Mouse (Mus musculus) embryonic facial prominence, embryonic 10.5 days (tissue): ENCODE results near the gene Hoxd12. TPM values are rescaled to one million over a fixed set of nuclear protein-coding genes. Genes with fewer than 3 reads are reported as not detected.

Experiments
- DNase-seq: peaks from one replicate; pipeline ENCODE4 v3.0.0-alpha.2; 2017; ENCODE audit warnings: low spot score
- H3K27ac ChIP-seq: fragments of 300-500 bp; sonication (generic); replicated peaks from 2 replicates; pipeline ENCODE4 v1.5.1; 2016; ENCODE audit warnings: mild to moderate bottlenecking
- H3K27me3 ChIP-seq: fragments of 300-500 bp; sonication (generic); replicated peaks from 2 replicates; pipeline ENCODE4 v1.6.1; 2016; ENCODE audit warnings: low read depth, mild to moderate bottlenecking; ENCODE audit not compliant: poor library complexity, severe bottlenecking
- H3K36me3 ChIP-seq: fragments of 300-500 bp; sonication (generic); replicated peaks from 2 replicates; pipeline ENCODE4 v1.6.1; 2016; ENCODE audit warnings: mild to moderate bottlenecking, moderate library complexity
- H3K4me1 ChIP-seq: fragments of 300-500 bp; sonication (generic); 2 replicates; pipeline ENCODE4 v1.6.1; 2016
- H3K4me3 ChIP-seq: fragments of 300-500 bp; sonication (generic); 2 replicates; pipeline ENCODE4 v1.5.1; 2016; ENCODE audit warnings: mild to moderate bottlenecking, moderate library complexity
- H3K9me3 ChIP-seq: fragments of 300-500 bp; sonication (generic); 2 replicates; pipeline ENCODE4 v1.6.1; 2016; ENCODE audit warnings: mild to moderate bottlenecking
- WGBS: fragments of 180-500 bp; shearing (Covaris S2); methylation state at CpG from one replicate; pipeline ENCODE4 v1.1.7; 2016; 5-methylcytosine and 5-hydroxymethylcytosine counted together
- polyA plus RNA-seq: library from polyadenylated mRNA; unstranded; fragments of >200 nt; fragmentation: Nextera tagmentation; extraction: Ambion mirVana; gene quantifications from 2 replicates; pipeline ENCODE4 v1.2.1, GENCODE M21; 2016

The Hoxd12 gene
- polyA plus RNA-seq, 1 experiment from 2014 or later, result not detected

- H3K9me3 ChIP-seq, result no peaks in the 10 kb centered on the region
- peaks cover 21% of the 10 kb centered on the region for H3K4me1 ChIP-seq
- DNase-seq, result peak; percentile 23
- H3K36me3 ChIP-seq, result no peaks in the 10 kb centered on the region
- no peak overlapping the region for H3K27ac ChIP-seq
- 4% methylated on average over 7 of the region's 7 CpGs for WGBS
- H3K4me3 ChIP-seq, result no peak overlapping the region
- H3K27me3 ChIP-seq, result peaks cover 100% of the 10 kb centered on the region
Observed at GRCm38 (mm10) chr2:74695813-74696430, 21.1 kb downstream of the Hoxd12 start.

GRCm38 (mm10) chr2:74696442-74697335 is 21.9 kb downstream of the Hoxd12 start:
- H3K4me3 ChIP-seq, result no peak overlapping the region
- 1% methylated on average over 34 of the region's 34 CpGs for WGBS
- H3K27me3 ChIP-seq, result peaks cover 100% of the 10 kb centered on the region
- DNase-seq, result peak; percentile 55
- H3K4me1 ChIP-seq, result peaks cover 16% of the 10 kb centered on the region
- no peaks in the 10 kb centered on the region for H3K36me3 ChIP-seq
- H3K9me3 ChIP-seq, result no peaks in the 10 kb centered on the region
- H3K27ac ChIP-seq, result no peak overlapping the region

GRCm38 (mm10) chr2:74697567-74698121 is 22.8 kb downstream of the Hoxd12 start, which contains the start of gene Hoxd9:
TSS of gene Hoxd9 (plus strand) at chr2:74697727.
- under 1% methylated on average over 43 of the region's 43 CpGs for WGBS
- Histone ChIP-seq H3K4me1 (peaks cover 13% of the 10 kb centered on the region), H3K27me3 (peaks cover 100% of the 10 kb centered on the region), H3K9me3 (no peaks in the 10 kb centered on the region), H3K36me3 (no peaks in the 10 kb centered on the region), H3K4me3 (peak within 1 kb of the TSS; percentile 47), H3K27ac (no peak within 1 kb of the TSS)
- DNase-seq, result peak; percentile 80

- peaks cover 100% of the 10 kb centered on the region for H3K27me3 ChIP-seq
- 1% methylated on average over 86 of the region's 86 CpGs for WGBS
- no peak overlapping the region for H3K27ac ChIP-seq
- H3K4me1 ChIP-seq, result peaks cover 13% of the 10 kb centered on the region
- peak; percentile 72 for DNase-seq
- peak overlapping the region; percentile 47 for H3K4me3 ChIP-seq
- H3K36me3 ChIP-seq, result no peaks in the 10 kb centered on the region
- H3K9me3 ChIP-seq, result no peaks in the 10 kb centered on the region
Observed at GRCm38 (mm10) chr2:74698201-74699052, 23.6 kb downstream of the Hoxd12 start.

GRCm38 (mm10) chr2:74699053-74699430 is 24.2 kb downstream of the Hoxd12 start:
- no peaks in the 10 kb centered on the region for H3K36me3 ChIP-seq
- H3K4me3 ChIP-seq, result no peak overlapping the region
- under 1% methylated on average over 17 of the region's 17 CpGs for WGBS
- H3K9me3 ChIP-seq, result no peaks in the 10 kb centered on the region
- no peak overlapping the region for H3K27ac ChIP-seq
- H3K27me3 ChIP-seq, result peaks cover 100% of the 10 kb centered on the region
- peaks cover 13% of the 10 kb centered on the region for H3K4me1 ChIP-seq
- DNase-seq, result peak; percentile 56

GRCm38 (mm10) chr2:74699664-74700545 is 25.1 kb downstream of the Hoxd12 start:
- H3K4me1 ChIP-seq, result peaks cover 18% of the 10 kb centered on the region
- H3K27ac ChIP-seq, result no peak overlapping the region
- H3K36me3 ChIP-seq, result no peaks in the 10 kb centered on the region
- no peaks in the 10 kb centered on the region for H3K9me3 ChIP-seq
- no peak overlapping the region for H3K4me3 ChIP-seq
- peak; percentile 45 for DNase-seq
- H3K27me3 ChIP-seq, result peaks cover 100% of the 10 kb centered on the region
- WGBS, result 1% methylated on average over 23 of the region's 23 CpGs

GRCm38 (mm10) chr2:74700546-74701112 is 25.8 kb downstream of the Hoxd12 start:
- 1% methylated on average over 22 of the region's 22 CpGs for WGBS
- Histone ChIP-seq H3K27me3 (peaks cover 100% of the 10 kb centered on the region), H3K36me3 (no peaks in the 10 kb centered on the region), H3K27ac (no peak overlapping the region), H3K4me3 (no peak overlapping the region), H3K9me3 (no peaks in the 10 kb centered on the region), H3K4me1 (peaks cover 25% of the 10 kb centered on the region)
- DNase-seq, result peak; percentile 49

- DNase-seq, result peak; percentile 83
- no peaks in the 10 kb centered on the region for H3K9me3 ChIP-seq
- WGBS, result 11% methylated on average over 17 of the region's 17 CpGs
- no peaks in the 10 kb centered on the region for H3K36me3 ChIP-seq
- peaks cover 100% of the 10 kb centered on the region for H3K27me3 ChIP-seq
- H3K4me1 ChIP-seq, result peaks cover 26% of the 10 kb centered on the region
- no peak overlapping the region for H3K27ac ChIP-seq
- no peak overlapping the region for H3K4me3 ChIP-seq
Observed at GRCm38 (mm10) chr2:74701949-74702819, 27.4 kb downstream of the Hoxd12 start.

- Histone ChIP-seq H3K4me1 (peaks cover 21% of the 10 kb centered on the region), H3K27ac (no peak overlapping the region), H3K9me3 (no peaks in the 10 kb centered on the region), H3K27me3 (peaks cover 100% of the 10 kb centered on the region), H3K4me3 (no peak overlapping the region), H3K36me3 (no peaks in the 10 kb centered on the region)
- WGBS, result 11% methylated on average over 6 of the region's 6 CpGs
- DNase-seq, result peak; percentile 18
Observed at GRCm38 (mm10) chr2:74702820-74703219, 28.0 kb downstream of the Hoxd12 start.

- Histone ChIP-seq H3K27ac (no peak overlapping the region), H3K36me3 (no peaks in the 10 kb centered on the region), H3K9me3 (no peaks in the 10 kb centered on the region), H3K4me1 (peaks cover 16% of the 10 kb centered on the region), H3K4me3 (no peak overlapping the region), H3K27me3 (peaks cover 100% of the 10 kb centered on the region)
- no peak for DNase-seq
- WGBS, result 3% methylated on average over 10 of the region's 10 CpGs
Observed at GRCm38 (mm10) chr2:74703317-74703716, 28.5 kb downstream of the Hoxd12 start.
